Mouse (Mus musculus) large intestine, adult 2 months (tissue): ENCODE measurements around the gene Crtc2. TPM values are rescaled to one million over a fixed set of nuclear protein-coding genes. Genes with fewer than 3 reads are reported as not detected.

ENCODE experiments used
- DNase-seq: peaks from one replicate; pipeline ENCODE4 v3.0.0-alpha.2; 2012; ENCODE audit warnings: low read depth, low spot score
- WGBS: fragments of 180-500 bp; shearing (Covaris S2); methylation state at CpG from one replicate; pipeline ENCODE4 v1.1.7; 2018; 5-methylcytosine and 5-hydroxymethylcytosine counted together
- polyA plus RNA-seq: library from polyadenylated mRNA; depleted of rRNA; stranded (reverse); fragments of >200 nt; gene quantifications from 2 replicates; pipeline ENCODE4 v1.2.3, GENCODE M21; 2012; rRNA removed

The Crtc2 gene
- polyA plus RNA-seq, 1 experiment, result 25.7 TPM

- DNase-seq, result peak; percentile 99
- 1% methylated on average over 47 of the region's 47 CpGs for WGBS
Measured at GRCm38 (mm10) chr3:90292345-90293275, 38.6 kb downstream of the Crtc2 start, which contains the start of gene Gatad2b. Gatad2b (plus strand) TSS chr3:90293178.

- no peak for DNase-seq
- under 1% methylated on average over 35 of the region's 68 CpGs for WGBS
Measured at GRCm38 (mm10) chr3:90293352-90294063, 39.5 kb downstream of the Crtc2 start.

GRCm38 (mm10) chr3:90294064-90294440 is 40.1 kb downstream of the Crtc2 start:
- 5% methylated on average over 11 of the region's 11 CpGs for WGBS
- no peak for DNase-seq

GRCm38 (mm10) chr3:90294651-90295050 is 40.7 kb downstream of the Crtc2 start:
- WGBS, result 67% methylated on average over 2 of the region's 2 CpGs
- DNase-seq, result no peak

- DNase-seq, result no peak
- WGBS, result 55% methylated on average over 3 of the region's 3 CpGs
Measured at GRCm38 (mm10) chr3:90305801-90306200, 51.8 kb downstream of the Crtc2 start.

GRCm38 (mm10) chr3:90309589-90309988 is 55.6 kb downstream of the Crtc2 start:
- DNase-seq, result no peak

GRCm38 (mm10) chr3:90313367-90313766 is 59.4 kb downstream of the Crtc2 start:
- no peak for DNase-seq

Other genes starting within 250 kb of the Crtc2 start
- gene 4933434E20Rik, start 202.5 kb upstream of the Crtc2 start, polyA plus RNA-seq, result 41.1 and 46.7 TPM in 2 replicates
- gene Ubap2l, start 201.5 kb upstream of the Crtc2 start, polyA plus RNA-seq, result 51.4 and 75.2 TPM in 2 replicates
- gene Tpm3, start 181.5 kb upstream of the Crtc2 start, polyA plus RNA-seq, result 161 and 190 TPM in 2 replicates
- gene Nup210l, start 150.0 kb upstream of the Crtc2 start, polyA plus RNA-seq, result 0.24 and 0.34 TPM in 2 replicates
- 2,294 and 2,765 TPM in 2 replicates for gene Rps27, start 40.5 kb upstream of the Crtc2 start, polyA plus RNA-seq
- gene Rab13, start 40.5 kb upstream of the Crtc2 start, polyA plus RNA-seq, result 2.9 and 3.6 TPM in 2 replicates
- 53.6 and 59.5 TPM in 2 replicates for gene Jtb, start 22.6 kb upstream of the Crtc2 start, polyA plus RNA-seq
- 13.6 and 18.6 TPM in 2 replicates for gene Creb3l4, start 10.7 kb upstream of the Crtc2 start, polyA plus RNA-seq
- gene Slc39a1, start 6.0 kb upstream of the Crtc2 start, polyA plus RNA-seq, result 76.1 and 83.3 TPM in 2 replicates
- gene Dennd4b, start 11.0 kb downstream of the Crtc2 start, polyA plus RNA-seq, result 7.6 and 12.7 TPM in 2 replicates
- 7.7 and 13.4 TPM in 2 replicates for gene Gatad2b, start 39.0 kb downstream of the Crtc2 start, polyA plus RNA-seq
- 4.6 and 5.9 TPM in 2 replicates for gene Slc27a3, start 135.8 kb downstream of the Crtc2 start, polyA plus RNA-seq
- gene Ints3, start 179.5 kb downstream of the Crtc2 start, polyA plus RNA-seq, result 28.7 and 32.2 TPM in 2 replicates
- 6.1 and 10.1 TPM in 2 replicates for gene Npr1, start 211.7 kb downstream of the Crtc2 start, polyA plus RNA-seq
- 21.4 and 23.6 TPM in 2 replicates for gene Ilf2, start 222.0 kb downstream of the Crtc2 start, polyA plus RNA-seq
- 13.6 and 14.2 TPM in 2 replicates for gene Snapin, start 236.9 kb downstream of the Crtc2 start, polyA plus RNA-seq